In genomic region chr10:25158651-25159050, GRCm38 (mm10) we compare ENCODE assay signal across 9 mouse cellular contexts.
"Had no signal": no experiment of that assay in that cellular context is flagged by ENCODE, and none has a peak within 500 bp of the region (broad histone marks: within the 10 kb centered on the region; RNA-seq: fewer than 3 reads in every experiment).

No protein-coding gene starts in this region.

- DNase-seq: lung, adult 2 months; lung, postnatal 14 days; lung, postnatal 36 days; right cerebral cortex, postnatal 25 days; right cerebral cortex, postnatal 4 days; spleen, adult 18-20 months; thymus, adult 18-20 months; thymus, postnatal 14 days; thymus, postnatal 36 days had no signal
